Mouse (Mus musculus) intestine, embryonic 15.5 days (tissue): Measurements from ENCODE around the gene Xylb. TPM values are rescaled to one million over a fixed set of nuclear protein-coding genes. Genes with fewer than 3 reads are reported as not detected.

Source experiments
- ATAC-seq: fragments of 200-750 bp; cut with Nextera tagmentation; 2 replicates; pipeline ENCODE4 v1.8.0; 2017; ENCODE audit warnings: moderate TSS enrichment, moderate library complexity
- H3K27ac ChIP-seq: fragments of 300-500 bp; sonication (generic); 2 replicates; pipeline ENCODE4 v1.5.1; 2015; ENCODE audit warnings: mild to moderate bottlenecking, inconsistent platforms
- H3K27me3 ChIP-seq: fragments of 300-500 bp; sonication (generic); replicated peaks from 2 replicates; pipeline ENCODE4 v1.6.1; 2015; ENCODE audit warnings: inconsistent platforms
- H3K36me3 ChIP-seq: fragments of 300-500 bp; sonication (generic); 2 replicates; pipeline ENCODE4 v1.6.1; 2015; ENCODE audit warnings: inconsistent platforms
- H3K4me1 ChIP-seq: fragments of 300-500 bp; sonication (generic); replicated peaks from 2 replicates; pipeline ENCODE4 v1.6.1; 2015; ENCODE audit warnings: inconsistent platforms
- H3K4me2 ChIP-seq: fragments of 300-500 bp; sonication (generic); replicated peaks from 2 replicates; pipeline ENCODE4 v1.6.1; 2015; ENCODE audit warnings: mild to moderate bottlenecking, inconsistent platforms
- H3K4me3 ChIP-seq: fragments of 300-500 bp; sonication (generic); replicated peaks from 2 replicates; pipeline ENCODE4 v1.5.1; 2015; ENCODE audit warnings: inconsistent platforms
- H3K9ac ChIP-seq: fragments of 300-500 bp; sonication (generic); 2 replicates; pipeline ENCODE4 v1.6.1; 2015; ENCODE audit warnings: inconsistent platforms
- H3K9me3 ChIP-seq: fragments of 300-500 bp; sonication (generic); 2 replicates; pipeline ENCODE4 v1.6.1; 2016; ENCODE audit warnings: inconsistent platforms
- WGBS: fragments of 180-500 bp; shearing (Covaris S2); methylation state at CpG from one replicate; pipeline ENCODE4 v1.1.7; 2015; 5-methylcytosine and 5-hydroxymethylcytosine counted together
- polyA plus RNA-seq: library from polyadenylated mRNA; unstranded; fragments of >200 nt; fragmentation: Nextera tagmentation; extraction: Ambion mirVana; gene quantifications from 2 replicates; pipeline ENCODE4 v1.2.1, GENCODE M21; 2015

Gene Xylb
- polyA plus RNA-seq, 1 experiment from 2014 or later = 14.5 TPM

DNA sequence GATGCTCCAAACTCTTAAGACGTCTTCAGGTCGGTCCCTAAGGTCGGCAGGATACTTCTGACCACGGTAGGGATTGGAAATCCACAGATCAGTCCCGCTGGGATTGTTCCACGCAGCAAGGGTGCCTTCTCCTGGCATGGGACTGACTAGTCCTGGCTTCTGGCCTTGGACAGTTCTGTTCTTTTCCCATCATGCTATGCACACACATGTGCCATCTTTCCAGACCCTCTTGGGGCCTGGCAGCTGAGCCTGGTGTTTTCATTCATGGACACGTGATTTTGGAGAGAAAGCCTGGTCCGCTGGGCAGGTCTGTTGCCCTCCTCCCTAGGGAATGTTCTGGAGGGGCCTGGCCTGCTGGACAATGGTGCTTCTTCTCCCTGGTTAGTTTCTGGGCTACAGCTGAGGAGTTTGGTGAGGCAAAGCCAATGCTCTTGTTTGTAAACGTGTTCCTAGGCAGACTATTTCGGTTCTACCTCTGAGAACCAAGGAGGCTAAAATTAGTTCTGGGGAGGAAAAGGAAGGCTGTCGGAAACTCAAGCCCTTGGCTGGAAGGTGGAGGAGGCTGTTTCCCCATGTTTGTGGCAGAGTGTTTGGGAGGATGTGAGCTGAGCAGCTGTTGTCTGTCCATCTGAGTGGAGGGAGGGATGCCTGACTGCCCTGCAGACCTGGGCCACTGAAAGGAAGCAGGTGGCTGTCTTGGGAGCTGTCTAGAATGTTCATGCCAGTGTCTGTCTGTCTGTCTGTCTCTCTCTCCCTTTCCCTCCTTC, 51.9 kb downstream of the Xylb start:
- ATAC-seq = no peak
- no peak overlapping the region for H3K27ac ChIP-seq

DNA sequence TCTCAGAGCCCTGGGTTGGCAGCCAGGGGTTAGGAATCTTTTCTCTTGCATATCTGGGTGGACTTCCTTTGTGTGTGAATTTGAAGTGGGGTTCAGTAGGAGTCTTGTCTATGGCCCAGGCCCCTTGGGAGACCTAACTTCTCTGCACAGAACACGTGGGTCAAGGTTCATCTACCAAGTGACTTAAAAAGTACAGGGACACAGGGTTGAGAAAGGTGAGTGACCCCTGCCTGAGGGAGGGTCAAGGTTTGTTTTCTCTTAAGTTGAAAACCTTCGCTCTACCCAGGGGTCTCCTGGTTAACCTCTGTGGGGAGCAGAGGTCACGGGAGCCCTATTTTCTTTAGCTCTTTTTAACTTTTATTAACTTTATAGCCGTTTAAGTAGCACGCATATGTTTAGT, 52.7 kb downstream of the Xylb start:
- H3K36me3 ChIP-seq = 0 out of 2 replicates have a peak, but pooled peaks cover 3% of the 10 kb centered on the region
- no peak overlapping the region for H3K4me3 ChIP-seq
- no peak for ATAC-seq
- H3K27ac ChIP-seq = no peak overlapping the region
- peaks cover 17% of the 10 kb centered on the region for H3K4me1 ChIP-seq
- 80% methylated on average over 5 of the region's 5 CpGs for WGBS
- H3K9ac ChIP-seq = no peak overlapping the region
- no peak overlapping the region for H3K4me2 ChIP-seq
- no peaks in the 10 kb centered on the region for H3K27me3 ChIP-seq
- H3K9me3 ChIP-seq = peaks cover 6% of the 10 kb centered on the region; the same call in 1 of the 2 replicates

More for the DNA sequence above, 51.9 kb downstream of the Xylb start:
- 78% methylated on average over 11 of the region's 11 CpGs for WGBS
- Histone ChIP-seq H3K27me3 (no peaks in the 10 kb centered on the region), H3K4me2 (no peak overlapping the region), H3K36me3 (0 out of 2 replicates have a peak, but pooled peaks cover 3% of the 10 kb centered on the region), H3K4me1 (peaks cover 17% of the 10 kb centered on the region), H3K9me3 (peaks cover 6% of the 10 kb centered on the region; the same call in 1 of the 2 replicates), H3K9ac (no peak overlapping the region), H3K4me3 (no peak overlapping the region)

DNA sequence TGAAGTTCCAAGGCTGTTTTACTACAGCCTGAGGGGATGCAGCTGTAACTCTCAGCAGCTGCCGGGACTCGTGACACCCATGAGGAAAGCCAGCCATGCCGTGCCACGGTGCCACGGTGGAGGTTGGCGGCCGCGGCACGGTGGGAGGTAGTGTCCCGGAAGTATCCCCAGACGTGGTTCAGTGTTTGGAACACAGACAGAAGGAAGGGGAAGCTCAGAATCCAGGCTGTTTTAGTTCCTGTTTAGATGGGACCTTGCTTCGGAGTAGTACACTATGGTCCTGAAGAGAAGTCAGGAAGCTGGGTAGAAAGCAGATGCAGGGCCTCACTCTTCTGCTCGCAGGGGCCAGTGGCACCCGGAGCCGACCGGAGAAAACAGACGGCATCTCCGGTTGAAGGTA, 60.8 kb downstream of the Xylb start:
- Histone ChIP-seq H3K4me2 (peak overlapping the region; percentile 41), H3K27me3 (no peaks in the 10 kb centered on the region), H3K27ac (0 out of 2 replicates have a peak overlapping the region, but pooled peaks have one; percentile 13), H3K9me3 (peaks cover 2% of the 10 kb centered on the region; the same call in 1 of the 2 replicates), H3K4me3 (no peak overlapping the region), H3K36me3 (0 out of 2 replicates have a peak, but pooled peaks cover 1% of the 10 kb centered on the region), H3K9ac (no peak overlapping the region), H3K4me1 (0 out of 2 replicates have a peak, but pooled peaks cover 9% of the 10 kb centered on the region)
- 52% methylated on average over 18 of the region's 18 CpGs for WGBS
- ATAC-seq = no peak

DNA sequence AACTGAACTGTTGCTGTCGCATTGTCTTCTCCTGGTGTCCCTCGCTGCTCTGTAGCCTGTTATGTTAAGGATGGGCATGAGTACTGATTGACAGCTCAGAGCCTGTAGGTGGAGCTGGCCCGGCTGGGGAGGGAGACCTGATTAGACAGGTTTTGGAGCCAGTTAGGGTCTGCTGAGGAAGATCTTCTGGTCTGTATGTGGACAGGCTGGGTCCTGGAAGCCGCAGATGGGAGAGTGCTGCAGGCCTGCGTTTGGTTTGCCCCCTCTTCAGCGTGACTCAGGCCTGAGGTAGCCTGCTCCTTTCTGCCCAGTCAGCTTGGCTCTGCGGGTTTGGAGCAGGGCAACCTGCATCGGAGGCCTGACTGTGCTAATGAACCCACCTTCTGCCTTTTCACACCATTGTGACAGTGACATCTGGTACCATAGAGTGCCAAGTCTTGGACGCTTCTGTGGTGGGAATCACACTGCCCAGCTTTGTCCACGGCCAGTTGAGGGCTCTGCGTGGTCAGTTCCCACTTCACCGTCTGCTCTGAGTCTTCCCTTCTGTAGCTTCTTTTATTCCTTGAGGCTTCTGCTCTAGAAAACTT, 62.8 kb downstream of the Xylb start:
- no peak overlapping the region for H3K9ac ChIP-seq

DNA sequence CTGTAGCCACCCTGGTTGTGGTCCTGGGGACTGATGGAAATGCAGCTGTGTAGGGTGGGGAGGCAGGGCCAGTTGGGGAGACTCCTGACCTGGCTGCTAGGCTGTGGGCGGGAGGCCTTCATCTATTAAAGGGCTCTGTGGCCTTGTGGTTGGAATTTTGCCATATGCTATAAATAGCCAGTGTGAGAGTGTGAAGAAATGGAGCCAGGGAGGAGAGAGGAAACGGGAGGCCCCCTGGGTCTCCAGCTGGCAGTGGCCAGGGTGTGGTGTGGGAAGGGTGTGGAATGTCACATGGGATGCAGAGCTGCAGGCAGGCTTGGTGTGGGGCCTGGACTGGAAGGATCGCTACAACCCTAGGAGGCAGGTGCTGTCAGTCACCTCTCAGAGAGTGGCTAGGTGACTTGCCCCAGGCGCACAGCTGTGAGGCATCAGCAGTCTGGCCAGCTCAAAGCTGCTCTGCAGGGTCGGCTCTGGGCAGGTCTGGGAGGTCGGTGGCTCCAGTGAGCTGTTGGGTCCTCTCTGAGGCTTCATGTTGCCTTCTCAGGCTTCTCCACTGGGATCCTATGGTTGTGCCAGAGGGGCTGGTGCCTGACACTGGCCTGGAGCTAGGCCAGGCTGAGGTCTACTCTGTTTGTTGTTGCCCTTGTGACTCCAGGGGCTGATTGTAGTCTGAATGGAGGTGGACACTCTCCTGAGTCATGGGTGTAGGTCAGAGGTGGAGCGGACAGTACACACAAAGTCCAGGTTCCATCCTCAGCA, 68.2 kb downstream of the Xylb start:
- peak overlapping the region; percentile 15 for H3K4me2 ChIP-seq
- peak; percentile 93 for ATAC-seq

More for the DNA sequence above, 62.8 kb downstream of the Xylb start:
- Histone ChIP-seq H3K4me2 (no peak overlapping the region), H3K9me3 (no peaks in the 10 kb centered on the region), H3K4me1 (peaks cover 17% of the 10 kb centered on the region), H3K4me3 (no peak overlapping the region), H3K36me3 (no peaks in the 10 kb centered on the region), H3K27ac (no peak overlapping the region), H3K27me3 (no peaks in the 10 kb centered on the region)
- WGBS = 78% methylated on average over 12 of the region's 12 CpGs
- no peak for ATAC-seq

DNA sequence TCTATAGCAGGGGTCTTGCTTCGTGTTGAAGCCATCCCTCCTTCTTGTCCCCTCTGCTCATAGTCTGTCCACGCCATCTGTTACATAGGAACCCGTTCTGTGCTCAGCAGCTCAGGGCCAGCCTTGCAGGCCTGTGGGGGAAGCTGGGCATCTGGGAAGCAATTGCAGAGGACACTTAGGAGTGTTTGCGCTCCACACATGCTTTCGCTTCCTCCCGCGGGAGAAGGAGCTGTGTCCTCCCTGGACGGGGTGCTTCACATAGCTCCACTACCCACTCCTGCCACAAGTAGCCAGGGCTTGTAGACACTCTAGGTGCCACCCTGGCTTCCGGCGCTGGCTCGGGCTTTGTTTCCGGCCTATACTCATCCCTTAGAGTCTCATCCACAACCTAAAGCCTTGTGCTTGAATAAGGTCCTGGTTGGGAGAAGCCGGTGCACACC, 68.8 kb downstream of the Xylb start:
- no peaks in the 10 kb centered on the region for H3K9me3 ChIP-seq
- peak overlapping the region; percentile 74; the same call in 1 of the 2 replicates for H3K27ac ChIP-seq
- no peaks in the 10 kb centered on the region for H3K27me3 ChIP-seq
- H3K4me2 ChIP-seq = peak overlapping the region; percentile 15; the same call in 1 of the 2 replicates
- H3K4me1 ChIP-seq = peaks cover 27% of the 10 kb centered on the region
- H3K9ac ChIP-seq = no peak overlapping the region
- WGBS = 79% methylated on average over 13 of the region's 13 CpGs
- no peak overlapping the region for H3K4me3 ChIP-seq
- ATAC-seq = no peak
- no peaks in the 10 kb centered on the region for H3K36me3 ChIP-seq

More for the DNA sequence above, 68.2 kb downstream of the Xylb start:
- H3K9ac ChIP-seq = 0 out of 2 replicates have a peak overlapping the region, but pooled peaks have one; percentile 16
- H3K4me1 ChIP-seq = peaks cover 27% of the 10 kb centered on the region
- H3K4me3 ChIP-seq = no peak overlapping the region
- H3K9me3 ChIP-seq = no peaks in the 10 kb centered on the region
- 21% methylated on average over 7 of the region's 7 CpGs for WGBS
- no peaks in the 10 kb centered on the region for H3K36me3 ChIP-seq
- peak overlapping the region; percentile 74 for H3K27ac ChIP-seq
- no peaks in the 10 kb centered on the region for H3K27me3 ChIP-seq

DNA sequence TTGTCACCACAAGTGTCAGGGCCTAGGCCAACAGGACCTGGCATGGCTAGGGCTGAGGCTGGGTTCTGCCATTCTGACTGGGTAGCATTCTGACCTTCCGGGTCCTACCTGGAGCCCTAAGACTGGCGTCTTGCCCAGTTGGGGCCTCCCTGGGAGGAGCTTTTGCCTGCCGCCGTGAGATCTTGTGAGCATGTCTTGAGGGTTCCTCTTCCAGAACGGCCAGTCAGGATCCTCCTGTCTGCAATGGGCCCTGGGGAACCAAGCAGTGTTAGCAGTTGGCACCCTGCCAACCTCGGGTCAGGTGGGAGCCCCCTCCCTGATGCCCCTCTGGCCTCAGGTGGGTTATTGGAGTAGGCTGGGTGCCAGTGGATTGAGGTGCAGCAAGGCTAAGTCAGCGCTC, 69.3 kb downstream of the Xylb start:
- Histone ChIP-seq H3K4me1 (peaks cover 27% of the 10 kb centered on the region), H3K9ac (no peak overlapping the region), H3K27ac (peak overlapping the region; percentile 44; the same call in 1 of the 2 replicates), H3K4me3 (no peak overlapping the region), H3K36me3 (no peaks in the 10 kb centered on the region), H3K9me3 (no peaks in the 10 kb centered on the region), H3K27me3 (no peaks in the 10 kb centered on the region), H3K4me2 (0 out of 2 replicates have a peak overlapping the region, but pooled peaks have one; percentile 5)
- 49% methylated on average over 7 of the region's 7 CpGs for WGBS
- peak; percentile 32 for ATAC-seq

DNA sequence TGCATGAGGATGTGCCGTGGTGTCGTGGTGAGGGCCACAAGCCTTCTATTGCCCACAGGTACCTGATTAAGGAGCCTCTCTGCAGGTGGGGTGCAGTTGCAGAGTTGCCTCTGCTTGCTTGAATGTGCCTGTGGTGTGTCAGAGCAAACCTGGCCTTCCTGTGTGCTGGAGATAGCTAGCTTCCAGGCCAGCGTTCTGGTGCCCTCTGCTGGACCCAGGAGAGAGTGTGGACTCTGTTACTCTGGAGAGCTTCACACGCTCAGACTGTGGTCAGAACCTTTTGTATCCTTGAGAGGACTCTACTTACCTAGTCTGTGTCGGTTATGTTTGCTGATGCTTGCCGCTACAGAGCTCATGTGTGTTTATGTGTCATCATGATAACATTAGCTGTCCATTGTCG, 73.1 kb downstream of the Xylb start:
- H3K4me3 ChIP-seq = no peak overlapping the region
- peaks cover 7% of the 10 kb centered on the region; the same call in 1 of the 2 replicates for H3K36me3 ChIP-seq
- no peak overlapping the region for H3K4me2 ChIP-seq
- peaks cover 16% of the 10 kb centered on the region for H3K4me1 ChIP-seq
- WGBS = 44% methylated on average over 7 of the region's 7 CpGs
- H3K9ac ChIP-seq = no peak overlapping the region
- no peaks in the 10 kb centered on the region for H3K27me3 ChIP-seq
- ATAC-seq = peak; percentile 59
- no peak overlapping the region for H3K27ac ChIP-seq
- no peaks in the 10 kb centered on the region for H3K9me3 ChIP-seq

DNA sequence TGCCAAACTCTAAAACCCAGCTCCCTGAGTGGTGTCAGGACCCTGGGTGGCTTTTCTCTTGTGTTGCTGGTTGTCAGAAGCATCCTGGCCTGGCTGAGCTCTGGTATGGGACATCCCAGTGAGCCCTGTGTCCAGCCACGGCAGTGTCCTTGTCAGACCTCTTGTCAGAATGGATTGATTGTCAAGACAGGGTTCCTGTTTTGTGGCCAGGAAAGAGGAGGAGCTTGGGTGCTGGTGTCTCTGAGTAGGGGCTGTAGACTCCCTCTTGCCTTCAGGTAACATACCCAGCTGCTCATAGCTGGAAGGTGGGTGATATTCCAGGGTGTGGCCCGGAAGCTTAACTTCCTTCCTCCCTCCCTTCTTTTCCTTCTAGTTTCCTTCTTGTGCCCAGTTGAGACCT, 78.7 kb downstream of the Xylb start:
- Histone ChIP-seq H3K9me3 (no peaks in the 10 kb centered on the region), H3K27ac (no peak overlapping the region), H3K4me1 (no peaks in the 10 kb centered on the region), H3K27me3 (no peaks in the 10 kb centered on the region), H3K36me3 (peaks cover 7% of the 10 kb centered on the region; the same call in 1 of the 2 replicates), H3K9ac (no peak overlapping the region), H3K4me2 (no peak overlapping the region), H3K4me3 (no peak overlapping the region)
- WGBS = 73% methylated on average over 2 of the region's 2 CpGs
- ATAC-seq = no peak

DNA sequence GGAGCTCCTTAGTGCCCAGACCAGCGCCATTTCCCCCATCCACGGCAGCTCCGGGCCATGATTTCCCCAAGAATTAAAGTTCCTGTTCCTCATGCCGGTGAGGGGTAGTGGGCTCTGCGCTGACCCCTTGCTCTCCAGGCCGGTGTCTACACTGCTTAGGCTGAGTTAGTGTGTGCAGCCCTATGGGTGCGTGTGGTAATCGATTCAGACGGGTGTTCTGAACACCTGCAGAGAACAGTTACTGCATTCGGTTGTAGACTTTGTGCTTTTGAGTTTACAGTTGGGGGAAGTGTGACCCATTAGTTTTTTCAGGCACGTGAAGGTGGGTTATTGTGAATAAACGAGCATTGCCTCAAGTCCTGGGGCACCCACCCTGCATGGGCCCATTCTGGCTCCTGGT, 80.9 kb downstream of the Xylb start:
- Histone ChIP-seq H3K27me3 (no peaks in the 10 kb centered on the region), H3K9me3 (no peaks in the 10 kb centered on the region), H3K9ac (no peak overlapping the region), H3K36me3 (0 out of 2 replicates have a peak, but pooled peaks cover 3% of the 10 kb centered on the region), H3K4me1 (no peaks in the 10 kb centered on the region), H3K4me2 (no peak overlapping the region), H3K27ac (no peak overlapping the region), H3K4me3 (no peak overlapping the region)
- 92% methylated on average over 12 of the region's 12 CpGs for WGBS
- no peak for ATAC-seq

DNA sequence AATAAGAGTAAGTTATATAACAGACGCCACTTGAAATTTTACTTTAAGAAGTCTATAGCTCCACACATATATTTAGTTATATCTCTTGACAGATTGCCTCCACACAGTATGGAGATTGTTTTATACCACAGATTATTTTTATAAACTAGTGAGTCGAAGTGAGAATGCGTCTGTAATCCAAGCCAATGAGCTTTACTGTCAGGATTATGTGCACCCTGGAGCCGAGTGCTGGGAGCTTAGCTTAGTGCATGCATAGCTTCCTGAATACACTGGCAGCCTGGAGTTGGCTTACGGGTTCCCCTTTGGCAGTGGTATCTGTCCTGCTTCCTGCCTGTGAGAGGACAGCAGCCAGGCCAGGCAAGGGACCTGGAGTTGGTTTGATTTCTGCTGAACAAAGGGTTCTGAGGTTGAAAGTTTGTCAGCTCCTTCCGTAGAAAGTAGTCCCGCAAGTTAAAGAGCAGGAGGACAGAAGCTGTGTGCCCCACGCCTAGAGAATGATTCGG, 81.4 kb downstream of the Xylb start:
- WGBS = 91% methylated on average over 9 of the region's 9 CpGs
- no peaks in the 10 kb centered on the region for H3K27me3 ChIP-seq
- H3K9ac ChIP-seq = no peak overlapping the region
- no peaks in the 10 kb centered on the region for H3K4me1 ChIP-seq
- no peak overlapping the region for H3K4me3 ChIP-seq
- 0 out of 2 replicates have a peak, but pooled peaks cover 3% of the 10 kb centered on the region for H3K36me3 ChIP-seq
- H3K9me3 ChIP-seq = no peaks in the 10 kb centered on the region
- H3K27ac ChIP-seq = no peak overlapping the region
- H3K4me2 ChIP-seq = no peak overlapping the region
- no peak for ATAC-seq
